26 mouse cellular contexts compared by ENCODE assay signal in genomic region chr9:104627816-104628215, GRCm38 (mm10).
"Had no signal": no experiment of that assay in that cellular context is flagged by ENCODE, and none has a peak within 500 bp of the region (broad histone marks: within the 10 kb centered on the region; RNA-seq: fewer than 3 reads in every experiment).

No protein-coding gene starts in this region.

- H3K9ac ChIP-seq: hindbrain, embryonic 12.5 days; hindbrain, embryonic 14.5 days; intestine, embryonic 15.5 days; limb, embryonic 12.5 days; liver, embryonic 13.5 days; liver, embryonic 15.5 days had no signal

- DNase-seq: gastrocnemius, postnatal 14 days; gastrocnemius, postnatal 36 days; heart, adult 11 months; heart, adult 2 months; heart, postnatal 10 days; heart, postnatal 4 days; kidney, adult 18-20 months; kidney, adult 8-10 months; kidney, postnatal 14 days; kidney, postnatal 4 days; liver; liver, embryonic 13.5 days had no signal

- H3K27me3 ChIP-seq: hindbrain, embryonic 12.5 days; intestine, embryonic 15.5 days; limb, embryonic 12.5 days; liver, embryonic 13.5 days; liver, embryonic 15.5 days had no signal

- H3K27ac ChIP-seq: heart, adult 2 months; hindbrain, embryonic 10.5 days; hindbrain, embryonic 12.5 days; hindbrain, embryonic 14.5 days; intestine, embryonic 15.5 days; layer of hippocampus, adult 2 months; left cerebral cortex, adult 2 months; limb, embryonic 10.5 days; limb, embryonic 12.5 days; liver, embryonic 13.5 days; liver, embryonic 15.5 days had no signal

- H3K9me3 ChIP-seq: hindbrain, embryonic 10.5 days; hindbrain, embryonic 12.5 days; intestine, embryonic 15.5 days; limb, embryonic 10.5 days; limb, embryonic 12.5 days; liver, embryonic 13.5 days; liver, embryonic 15.5 days had no signal

- H3K4me1 ChIP-seq: hindbrain, embryonic 10.5 days; hindbrain, embryonic 12.5 days; intestine, embryonic 15.5 days; limb, embryonic 10.5 days; limb, embryonic 12.5 days; liver, embryonic 13.5 days; liver, embryonic 15.5 days had no signal

- H3K36me3 ChIP-seq: hindbrain, embryonic 10.5 days; hindbrain, embryonic 12.5 days; intestine, embryonic 15.5 days; limb, embryonic 10.5 days; limb, embryonic 12.5 days; liver, embryonic 13.5 days; liver, embryonic 15.5 days had no signal

- H3K4me2 ChIP-seq: heart, embryonic 11.5 days; hindbrain, embryonic 12.5 days; hindbrain, embryonic 14.5 days; intestine, embryonic 15.5 days; limb, embryonic 12.5 days; liver, embryonic 11.5 days; liver, embryonic 13.5 days; liver, embryonic 15.5 days had no signal

- ATAC-seq: hindbrain, embryonic 16.5 days; inflammation-experienced regulatory T-cells, adult 6 months; intestine, embryonic 15.5 days; intestine, postnatal 0 days had no signal

- H3K4me3 ChIP-seq: heart, adult 2 months; hindbrain, embryonic 10.5 days; hindbrain, embryonic 12.5 days; intestine, embryonic 15.5 days; layer of hippocampus, adult 2 months; left cerebral cortex, adult 2 months; limb, embryonic 10.5 days; limb, embryonic 12.5 days; liver, embryonic 13.5 days; liver, embryonic 15.5 days had no signal
